Mouse (Mus musculus) kidney, embryonic 14.5 days (tissue): ENCODE results near the gene St14. TPM values are rescaled to one million over a fixed set of nuclear protein-coding genes. Genes with fewer than 3 reads are reported as not detected.
"Not testable (repeated sequence)": the region's sequence is repeated elsewhere in the genome, so short reads cannot be mapped to it uniquely, and the experiment has no call there.

ENCODE experiments used
- ATAC-seq: fragments of 200-750 bp; cut with Nextera tagmentation; 2 replicates; pipeline ENCODE4 v1.8.0; 2017; ENCODE audit warnings: moderate number of reproducible peaks, mild to moderate bottlenecking, moderate TSS enrichment, moderate library complexity; ENCODE audit not compliant: low FRiP score, low TSS enrichment
- H3K27ac ChIP-seq: fragments of 300-500 bp; sonication (generic); 2 replicates; pipeline ENCODE4 v1.5.1; 2014; ENCODE audit warnings: low read depth, mild to moderate bottlenecking, low read length, moderate library complexity, mixed read lengths
- H3K27me3 ChIP-seq: fragments of 300-500 bp; sonication (generic); 2 replicates; pipeline ENCODE4 v1.6.1; 2014; ENCODE audit warnings: mild to moderate bottlenecking, low read length; ENCODE audit not compliant: control insufficient read depth, insufficient read depth
- H3K36me3 ChIP-seq: fragments of 300-500 bp; sonication (generic); 2 replicates; pipeline ENCODE4 v1.6.1; 2014; ENCODE audit warnings: low read length, mixed read lengths; ENCODE audit not compliant: control insufficient read depth, insufficient read depth
- H3K4me1 ChIP-seq: fragments of 300-500 bp; sonication (generic); 2 replicates; pipeline ENCODE4 v1.6.1; 2014; ENCODE audit warnings: low read length, mixed read lengths; ENCODE audit not compliant: control insufficient read depth, insufficient read depth
- H3K4me2 ChIP-seq: fragments of 300-500 bp; sonication (generic); replicated peaks from 2 replicates; pipeline ENCODE4 v1.6.1; 2014; ENCODE audit warnings: low read depth, mild to moderate bottlenecking, low read length
- H3K4me3 ChIP-seq: fragments of 300-500 bp; sonication (generic); 2 replicates; pipeline ENCODE4 v1.5.1; 2014; ENCODE audit warnings: mild to moderate bottlenecking, low read length
- H3K9ac ChIP-seq: fragments of 300-500 bp; sonication (generic); 2 replicates; pipeline ENCODE4 v1.6.1; 2014; ENCODE audit warnings: low read depth, mild to moderate bottlenecking, low read length, moderate library complexity
- H3K9me3 ChIP-seq: fragments of 300-500 bp; sonication (generic); 2 replicates; pipeline ENCODE4 v1.6.1; 2016; ENCODE audit warnings: low read length; ENCODE audit not compliant: control insufficient read depth
- WGBS: fragments of 180-500 bp; shearing (Covaris S2); extraction: QIAGEN DNeasy Blood & Tissue Kit; methylation state at CpG from one replicate; pipeline ENCODE4 v1.1.7; 2014; 5-methylcytosine and 5-hydroxymethylcytosine counted together
- polyA plus RNA-seq: library from polyadenylated mRNA; unstranded; fragments of >200 nt; fragmentation: Nextera tagmentation; extraction: Ambion mirVana; gene quantifications from 2 replicates; pipeline ENCODE4 v1.2.1, GENCODE M21; 2014

The St14 gene
- 15.4 and 28.0 TPM in 2 replicates for polyA plus RNA-seq

DNA sequence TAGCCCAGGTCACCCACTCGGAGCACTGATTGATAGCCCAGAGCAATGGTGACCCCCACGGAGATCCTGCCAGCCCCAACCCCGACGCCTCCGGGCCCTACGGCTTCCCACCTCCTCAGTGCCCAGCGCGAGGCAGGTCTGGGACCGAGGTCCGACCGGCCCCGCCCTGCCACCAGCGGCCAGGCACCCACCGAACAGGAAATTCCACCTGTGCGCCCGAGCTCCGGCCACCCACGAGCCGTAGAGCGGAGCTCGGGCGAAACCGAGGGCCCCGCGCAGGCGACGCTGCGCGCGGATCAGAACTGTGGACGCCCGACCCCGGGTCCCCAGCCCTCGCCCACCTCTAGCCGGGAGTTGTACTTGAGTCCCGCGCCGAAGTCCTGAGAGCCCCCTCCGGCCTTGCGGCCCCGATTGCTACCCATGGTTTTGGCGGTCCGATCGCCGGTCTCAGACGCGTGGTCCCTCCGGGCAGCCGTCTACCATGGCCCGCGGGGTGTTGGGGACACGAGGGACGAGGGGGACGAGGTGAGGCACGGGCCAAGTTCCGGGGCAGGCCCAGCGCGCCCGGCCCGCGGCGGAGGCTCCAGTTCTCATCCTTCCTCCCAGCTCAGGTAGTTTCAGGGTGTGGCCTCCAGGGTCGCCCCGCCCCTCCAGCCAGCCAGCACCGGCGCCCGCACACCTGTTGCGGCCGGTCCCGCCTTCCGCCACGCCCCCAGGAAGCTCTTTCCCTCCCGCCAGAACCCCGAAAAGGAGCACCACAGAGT, at the start of gene St14:
TSS of gene St14 (minus strand) at position 649 of the 764 bp plus-strand sequence.
- peak; percentile 85 for ATAC-seq
- no peak within 1 kb of the TSS for H3K27ac ChIP-seq
- no peaks in the 10 kb centered on the region for H3K36me3 ChIP-seq
- under 1% methylated on average over 73 of the region's 74 CpGs for WGBS
- 0 out of 2 replicates have a peak, but pooled peaks cover 13% of the 10 kb centered on the region for H3K4me1 ChIP-seq
- peak within 1 kb of the TSS; percentile 82 for H3K4me2 ChIP-seq
- H3K4me3 ChIP-seq: peak within 1 kb of the TSS; percentile 57
- peaks cover 41% of the 10 kb centered on the region for H3K27me3 ChIP-seq
- peak within 1 kb of the TSS; percentile 58 for H3K9ac ChIP-seq
- H3K9me3 ChIP-seq: no peaks in the 10 kb centered on the region

- ATAC-seq: no peak
- H3K4me3 ChIP-seq: no peak overlapping the region
- H3K27me3 ChIP-seq: no peaks in the 10 kb centered on the region
- no peak overlapping the region for H3K4me2 ChIP-seq
- H3K4me1 ChIP-seq: peaks cover 8% of the 10 kb centered on the region; the same call in 1 of the 2 replicates
- H3K9me3 ChIP-seq: no peaks in the 10 kb centered on the region
- no peak overlapping the region for H3K27ac ChIP-seq
- H3K36me3 ChIP-seq: peaks cover 18% of the 10 kb centered on the region
- no peak overlapping the region for H3K9ac ChIP-seq
- 91% methylated on average over 6 of the region's 6 CpGs for WGBS
Measured at GRCm38 (mm10) chr9:31177692-31178091, 46.0 kb upstream of the St14 start.

DNA sequence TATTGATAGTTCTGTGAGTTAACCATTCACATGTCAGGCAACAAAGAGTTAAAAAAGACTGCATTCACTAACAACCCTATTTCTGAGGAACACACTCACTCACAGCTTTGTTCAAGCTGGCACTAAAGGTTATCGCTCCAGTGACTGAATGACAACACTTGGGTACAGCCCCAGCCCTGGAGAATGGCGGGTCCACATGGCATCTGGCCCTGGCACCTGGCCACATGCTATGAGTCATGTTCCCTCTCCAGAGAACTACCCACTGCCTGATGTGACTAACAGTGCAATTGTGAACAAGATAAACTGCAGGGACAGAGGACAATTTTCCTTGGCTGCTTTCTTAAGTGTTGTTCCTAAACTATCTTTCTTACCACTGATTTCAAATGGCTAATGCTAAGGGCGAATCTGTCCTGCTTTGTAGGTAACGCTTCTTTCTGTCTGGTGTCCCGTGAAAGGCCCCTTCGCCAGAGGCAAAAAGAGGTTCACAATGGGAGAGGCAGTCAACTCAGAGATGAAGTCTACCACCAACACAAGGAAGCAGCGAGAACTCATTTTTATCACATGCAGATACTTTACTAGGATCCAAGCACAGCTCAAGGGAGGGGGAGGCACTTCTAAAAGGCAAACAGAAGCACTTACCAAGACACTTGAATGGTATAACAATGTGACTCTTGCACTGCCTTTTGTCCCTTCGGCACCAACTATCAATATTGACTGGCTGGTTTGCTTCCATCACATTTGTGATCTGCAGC, 44.9 kb upstream of the St14 start:
- H3K4me3 ChIP-seq: no peak overlapping the region
- H3K36me3 ChIP-seq: peaks cover 24% of the 10 kb centered on the region
- H3K27ac ChIP-seq: no peak overlapping the region
- H3K4me2 ChIP-seq: no peak overlapping the region
- H3K9ac ChIP-seq: no peak overlapping the region
- no peaks in the 10 kb centered on the region; the same call in 1 of the 2 replicates for H3K4me1 ChIP-seq
- 83% methylated on average over 8 of the region's 8 CpGs for WGBS
- H3K9me3 ChIP-seq: no peaks in the 10 kb centered on the region
- ATAC-seq: no peak
- H3K27me3 ChIP-seq: no peaks in the 10 kb centered on the region

DNA sequence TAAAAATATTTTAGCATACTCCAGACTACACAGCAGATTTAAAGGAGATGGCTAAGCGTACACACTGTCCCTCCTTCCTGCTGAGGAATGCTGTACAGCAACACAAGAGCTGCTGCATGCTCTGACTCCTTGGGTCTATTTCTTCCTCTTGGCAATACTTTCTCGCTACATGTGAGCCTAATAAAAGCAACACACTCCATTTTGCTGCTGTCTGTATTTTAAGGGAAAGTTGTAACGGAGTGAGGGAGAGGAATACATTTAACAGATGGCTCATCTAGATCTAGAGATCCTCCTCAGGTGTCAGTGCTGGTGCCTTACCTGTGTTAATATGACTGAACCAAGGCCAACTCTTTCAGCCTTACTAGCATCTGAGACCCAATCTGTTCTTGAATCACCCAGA, 44.3 kb upstream of the St14 start:
- no peak overlapping the region for H3K9ac ChIP-seq
- WGBS: 93% methylated on average over 3 of the region's 3 CpGs
- ATAC-seq: no peak

DNA sequence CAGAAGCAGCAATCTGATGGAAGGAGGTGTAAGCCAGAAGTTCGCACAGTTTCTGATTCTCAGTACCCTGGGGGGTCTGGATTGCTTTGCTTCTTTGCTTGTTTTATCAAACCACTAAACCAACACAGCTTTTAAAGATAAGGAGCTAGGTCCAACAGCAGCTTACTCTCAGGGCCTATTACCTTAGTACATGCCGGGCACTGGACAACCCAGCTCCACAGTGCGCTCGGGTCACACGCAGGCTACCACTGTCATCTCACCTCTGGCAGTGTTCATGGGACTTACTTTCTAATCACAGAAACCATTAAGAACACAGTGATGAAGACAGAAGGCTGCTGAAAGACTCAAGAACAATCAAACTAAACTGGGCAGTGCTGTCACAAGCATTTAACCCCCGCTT, 43.7 kb upstream of the St14 start:
- Histone ChIP-seq H3K4me1 (no peaks in the 10 kb centered on the region), H3K9ac (no peak overlapping the region), H3K4me2 (no peak overlapping the region), H3K9me3 (no peaks in the 10 kb centered on the region), H3K36me3 (peaks cover 27% of the 10 kb centered on the region), H3K27ac (no peak overlapping the region), H3K4me3 (no peak overlapping the region), H3K27me3 (no peaks in the 10 kb centered on the region)
- 91% methylated on average over 6 of the region's 6 CpGs for WGBS
- no peak for ATAC-seq

More for the DNA sequence above, 44.3 kb upstream of the St14 start:
- Histone ChIP-seq H3K4me1 (no peaks in the 10 kb centered on the region), H3K27me3 (no peaks in the 10 kb centered on the region), H3K4me2 (no peak overlapping the region), H3K9me3 (no peaks in the 10 kb centered on the region), H3K4me3 (no peak overlapping the region), H3K36me3 (peaks cover 27% of the 10 kb centered on the region), H3K27ac (no peak overlapping the region)

GRCm38 (mm10) chr9:31168356-31169093, 36.9 kb upstream of the St14 start:
- Histone ChIP-seq H3K9me3 (no peaks in the 10 kb centered on the region), H3K4me1 (no peaks in the 10 kb centered on the region), H3K4me3 (no peak overlapping the region), H3K36me3 (peaks cover 57% of the 10 kb centered on the region), H3K27ac (no peak overlapping the region), H3K27me3 (no peaks in the 10 kb centered on the region), H3K4me2 (no peak overlapping the region), H3K9ac (no peak overlapping the region)
- ATAC-seq: no peak
- WGBS: 95% methylated on average over 22 of the region's 22 CpGs

DNA sequence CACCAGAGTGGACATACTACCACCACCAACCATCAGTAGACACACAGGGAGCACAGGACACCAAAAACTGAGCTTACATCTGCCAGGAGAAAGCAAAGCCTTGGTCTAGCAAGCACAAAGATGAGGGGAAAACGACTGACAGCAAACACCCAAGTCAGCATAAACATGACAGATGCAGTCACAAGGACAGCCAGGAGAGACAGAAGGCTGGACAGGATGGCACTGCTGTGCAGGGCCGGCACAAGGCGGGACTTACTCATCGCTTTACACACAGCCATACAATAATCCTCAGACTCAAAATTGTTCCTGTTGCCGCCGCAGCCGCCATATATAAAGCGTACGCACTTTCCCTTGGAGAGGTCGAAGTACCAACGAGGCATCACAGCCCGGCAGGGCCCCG, 35.7 kb upstream of the St14 start:
- Histone ChIP-seq H3K36me3 (peaks cover 64% of the 10 kb centered on the region), H3K27me3 (no peaks in the 10 kb centered on the region), H3K4me3 (no peak overlapping the region), H3K27ac (no peak overlapping the region), H3K9ac (no peak overlapping the region), H3K4me1 (no peaks in the 10 kb centered on the region), H3K9me3 (no peaks in the 10 kb centered on the region), H3K4me2 (no peak overlapping the region)
- no peak for ATAC-seq
- 93% methylated on average over 13 of the region's 13 CpGs for WGBS

DNA sequence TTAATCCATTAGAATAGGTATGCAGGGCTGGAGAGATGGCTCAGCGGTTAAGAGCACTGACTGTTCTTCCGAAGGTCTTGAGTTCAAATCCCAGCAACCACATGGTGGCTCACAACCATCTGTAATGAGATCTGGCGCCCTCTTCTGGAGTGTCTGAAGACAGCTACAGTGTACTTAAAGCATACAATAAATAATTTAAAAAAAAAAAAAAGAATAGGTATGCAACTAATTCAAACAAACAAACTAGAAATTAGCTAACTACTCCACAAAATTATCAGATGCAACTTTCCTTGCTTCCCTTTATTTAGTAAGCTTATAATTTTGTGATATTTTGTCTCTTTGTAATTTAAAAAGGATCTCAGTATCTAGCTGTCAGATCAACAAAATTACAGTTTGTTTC, 33.9 kb upstream of the St14 start:
- H3K27ac ChIP-seq, H3K9me3 ChIP-seq, ATAC-seq, H3K9ac ChIP-seq, H3K27me3 ChIP-seq, H3K4me1 ChIP-seq, H3K4me3 ChIP-seq, H3K4me2 ChIP-seq: not testable (repeated sequence)
- H3K36me3 ChIP-seq: peaks cover 73% of the 10 kb centered on the region
- WGBS: 89% methylated on average over 3 of the region's 3 CpGs
